Mouse (Mus musculus): ENCODE measurements around the gene Synj1.

Synj1 gene

DNA sequence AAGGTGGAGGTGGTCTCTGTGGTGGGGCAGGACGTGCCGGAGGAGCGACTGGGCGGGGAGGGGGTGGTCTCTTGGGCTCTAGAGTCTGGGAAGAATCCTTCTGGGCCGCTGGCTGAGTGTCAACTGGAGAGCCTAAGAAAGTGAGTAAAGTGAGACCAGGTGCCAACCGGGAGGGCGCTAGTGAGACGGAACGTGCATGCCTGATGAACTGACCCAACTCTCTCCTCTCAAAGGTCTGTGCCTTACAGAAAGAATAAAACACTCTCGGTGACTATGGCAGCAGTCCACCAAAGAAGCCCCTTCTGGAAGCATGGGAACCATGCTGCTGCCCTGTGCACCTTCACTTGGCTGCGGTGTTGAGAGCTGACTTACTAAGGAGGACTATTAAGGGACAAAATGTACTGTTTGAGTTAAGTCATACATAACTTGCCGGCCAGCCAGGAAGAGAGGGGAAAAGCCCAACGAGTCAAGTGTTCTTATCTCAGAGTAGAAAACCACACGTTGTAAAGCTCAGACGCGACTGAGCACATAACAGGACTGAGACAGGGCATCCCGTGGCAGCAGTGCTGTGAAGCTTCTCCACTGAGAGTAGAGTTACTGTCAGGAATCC lies 60.6 kb downstream of the Synj1 start:
- DNase-seq (ENCODE audit: low spot score in 2 of 2) = no peak

DNA sequence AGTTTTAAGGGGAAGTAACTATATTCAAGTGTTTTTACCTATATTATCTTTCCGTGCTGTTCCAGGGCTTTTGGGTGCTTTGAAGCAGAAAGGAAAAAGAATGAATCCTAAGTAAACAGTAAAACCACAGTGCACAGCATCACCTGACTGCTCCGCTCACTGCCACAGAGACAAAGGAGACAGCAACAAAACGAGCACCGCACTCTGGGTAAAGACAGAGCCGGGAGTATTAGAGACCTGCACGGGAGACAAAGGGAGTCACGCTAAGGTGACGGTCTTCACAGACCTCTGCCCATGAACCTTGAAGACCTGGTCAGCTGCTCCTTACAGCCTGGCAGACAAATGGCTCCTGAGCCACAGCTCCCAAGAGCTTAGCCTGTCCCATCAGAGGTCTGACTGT lies 64.1 kb downstream of the Synj1 start:
- DNase-seq (ENCODE audit: low spot score in 2 of 2) = no peak

DNA sequence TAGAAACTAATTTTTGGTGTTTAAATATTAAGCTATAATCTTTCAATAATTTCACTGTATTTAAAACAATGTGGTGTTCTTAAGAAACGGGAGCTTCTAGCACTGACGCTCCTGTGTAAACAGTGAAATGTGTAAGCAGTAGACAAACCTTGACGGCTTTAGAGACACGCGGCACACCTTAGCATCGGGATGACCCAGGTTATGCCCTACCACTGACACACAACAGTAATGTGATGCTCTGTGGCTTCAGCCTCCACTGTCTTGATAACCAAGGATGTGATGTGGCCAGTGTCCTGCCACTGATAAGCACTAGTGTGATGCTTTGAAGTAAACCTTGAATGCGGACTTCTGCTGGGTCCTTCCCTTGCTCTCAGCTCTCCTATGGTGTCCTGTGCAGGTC lies 69.9 kb downstream of the Synj1 start:
- DNase-seq (ENCODE audit: low spot score in 2 of 2) = no peak

DNA sequence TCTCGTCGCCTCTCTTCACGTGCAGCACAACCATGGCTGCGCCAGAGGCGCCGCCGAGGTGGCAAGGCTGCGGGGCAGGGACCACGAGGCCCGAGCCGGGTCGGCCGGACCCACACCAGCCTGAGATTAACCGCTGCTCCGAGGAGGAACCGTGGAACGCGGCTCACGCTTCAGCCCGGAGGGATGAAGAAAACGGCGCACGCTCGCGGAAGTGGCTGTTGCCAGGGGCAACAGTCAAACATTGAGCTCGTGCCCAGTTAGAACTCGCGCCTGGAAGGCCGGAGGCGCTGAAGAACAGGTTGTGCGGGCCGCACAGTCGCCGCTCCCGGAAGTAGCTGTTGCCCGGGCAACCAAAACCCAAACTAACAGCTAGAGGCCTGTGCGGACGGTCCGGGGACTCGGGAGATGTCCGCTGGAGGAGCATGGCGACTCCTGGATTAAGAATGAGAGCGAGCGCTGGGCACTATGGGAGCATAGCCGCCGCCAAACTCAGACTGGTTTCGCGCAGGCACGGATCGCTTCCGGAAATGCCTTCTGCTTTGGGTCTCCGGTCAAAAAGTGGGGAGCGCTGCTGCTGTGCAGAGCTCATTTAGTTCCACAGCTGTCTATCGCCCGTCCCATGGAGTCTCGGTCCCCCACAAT lies 76.3 kb downstream of the Synj1 start, which contains the start of gene Cfap298:
Gene Cfap298 (minus strand): TSS at position 428 of the 642 bp plus-strand sequence.
- peak; percentile 92 for DNase-seq (ENCODE audit: low spot score in 2 of 2)

DNA sequence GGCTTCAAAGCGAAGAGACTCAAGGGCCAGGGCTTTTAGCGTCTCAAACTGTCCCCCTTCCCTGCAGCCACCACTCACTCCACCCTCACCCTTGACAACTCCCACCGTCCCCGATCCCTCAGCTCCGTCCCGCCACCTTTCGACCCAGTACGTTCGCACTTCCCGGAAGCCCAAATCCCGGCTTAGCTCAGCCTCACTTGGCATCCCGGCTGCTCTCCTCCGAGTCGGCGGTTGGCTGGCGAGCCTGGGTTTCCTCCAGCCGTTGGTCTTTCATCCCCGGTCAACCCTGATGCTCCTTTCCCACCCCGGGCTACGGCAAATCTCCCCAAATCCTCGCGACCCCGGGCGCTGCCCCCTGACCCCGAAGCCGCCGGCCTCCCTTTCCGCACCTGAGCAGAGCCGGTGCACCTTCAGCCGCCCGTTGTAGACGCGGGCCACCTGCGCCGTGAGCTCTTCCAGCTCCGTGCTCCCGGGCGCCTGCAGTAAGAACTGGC lies 76.9 kb downstream of the Synj1 start:
- peak in 1 of 2 experiments; percentile 70 for DNase-seq (ENCODE audit: low spot score in 2 of 2)

DNA sequence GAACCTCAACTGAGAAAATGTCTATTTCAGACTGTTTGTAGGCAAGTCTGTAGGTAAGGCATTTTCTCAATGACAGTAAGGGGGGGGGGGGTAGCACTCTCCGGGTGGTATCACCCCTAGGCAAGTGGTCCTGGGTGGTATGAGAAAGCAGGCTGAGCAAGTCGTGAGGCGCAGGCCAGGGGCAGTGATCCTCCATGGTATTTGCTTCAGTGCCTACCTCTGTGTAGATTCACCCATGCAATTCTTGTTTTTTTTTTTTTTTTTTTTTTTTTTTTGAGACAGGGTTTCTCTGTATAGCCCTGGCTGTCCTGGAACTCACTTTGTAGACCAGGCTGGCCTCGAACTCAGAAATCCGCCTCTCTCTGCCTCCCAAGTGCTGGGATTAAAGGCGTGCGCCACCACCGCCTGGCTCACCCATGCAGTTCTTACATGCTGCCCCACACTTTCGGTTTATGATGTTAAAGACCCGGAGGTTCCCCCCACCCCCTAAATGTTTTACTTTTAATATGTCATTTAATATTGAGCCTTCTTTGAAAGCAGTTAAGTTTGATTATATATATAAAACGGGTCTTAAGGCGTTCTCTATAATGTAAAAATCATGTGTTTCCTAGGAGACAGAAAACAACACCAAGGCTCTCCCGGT lies 77.5 kb downstream of the Synj1 start:
- no peak for DNase-seq (ENCODE audit: low spot score in 2 of 2)

DNA sequence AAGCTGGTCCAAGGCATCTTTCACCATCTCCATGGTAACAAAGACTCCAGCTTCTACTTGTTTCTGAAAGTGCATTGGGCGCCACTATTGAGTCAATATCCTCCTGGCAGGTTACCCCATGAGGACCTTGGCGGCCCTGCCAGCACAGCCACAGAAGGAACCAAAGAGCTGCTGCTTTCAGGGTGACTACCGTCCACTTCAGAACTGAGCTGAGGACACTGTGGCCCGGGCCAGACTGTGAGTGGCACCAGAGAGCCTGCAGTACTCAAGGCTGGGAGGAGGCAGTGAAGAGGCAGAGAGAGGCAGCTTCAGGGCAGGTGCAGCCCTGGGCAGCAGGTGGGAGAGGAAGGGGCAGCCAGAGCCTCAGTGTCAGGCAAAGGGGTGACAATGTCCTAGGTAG lies 83.7 kb downstream of the Synj1 start:
- DNase-seq (ENCODE audit: low spot score in 2 of 2) = no peak

DNA sequence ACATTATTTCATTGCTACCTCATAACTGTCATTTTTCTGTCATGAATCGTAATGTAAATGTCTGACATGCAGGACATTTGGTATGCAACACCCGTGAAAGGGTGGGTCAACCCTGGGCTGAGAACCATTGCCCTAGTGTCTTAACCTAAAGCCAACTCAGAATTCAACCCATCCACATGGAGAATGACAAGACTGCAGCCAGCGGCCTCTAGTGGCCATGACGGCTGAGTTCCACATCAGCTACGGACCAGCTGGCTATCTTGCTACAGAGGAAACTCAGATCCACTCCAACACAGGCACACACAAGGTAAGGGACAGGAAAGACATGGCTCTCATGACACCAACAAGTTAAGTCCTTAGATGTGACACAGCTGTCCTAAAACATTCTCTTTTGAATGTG lies 85.6 kb downstream of the Synj1 start:
- peak; percentile 42 to 75 for DNase-seq (ENCODE audit: low spot score in 2 of 2)

DNA sequence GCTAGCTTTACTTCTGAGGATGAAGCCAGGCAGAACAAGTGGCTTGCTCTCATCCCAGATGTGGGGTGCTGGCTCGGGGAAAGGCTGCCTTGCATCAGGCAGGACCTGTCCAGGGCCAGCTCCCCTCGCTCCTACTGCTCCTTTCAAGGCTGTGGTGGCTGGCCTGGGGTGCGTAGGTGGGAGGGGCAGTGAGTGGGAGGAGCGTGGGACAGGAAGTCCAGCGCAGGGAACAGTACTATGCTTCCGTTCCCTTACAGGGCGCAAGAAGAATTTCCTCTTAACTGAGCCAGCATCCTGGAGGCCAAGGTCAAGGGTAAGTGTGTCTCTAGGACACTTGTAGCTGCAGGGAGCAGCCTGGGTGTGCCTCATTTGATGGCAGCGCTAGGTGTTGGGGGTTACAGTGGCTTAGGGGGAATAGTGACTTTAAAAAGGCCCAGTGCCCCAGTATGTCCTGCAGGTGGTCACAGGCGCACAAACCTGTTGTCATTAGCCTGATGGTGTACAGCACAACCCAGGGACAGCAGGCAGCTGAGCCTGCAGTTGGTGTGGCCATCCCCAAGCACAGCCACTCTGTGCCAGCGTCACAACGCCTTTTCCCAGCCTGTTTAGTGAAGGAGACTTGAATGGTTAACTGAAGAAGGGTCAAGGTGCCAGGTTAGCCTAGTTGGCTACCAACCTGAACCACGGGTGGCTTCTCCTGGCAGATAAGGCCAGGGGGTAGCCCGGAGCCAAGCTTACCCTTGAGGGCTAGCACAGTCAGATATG lies 86.3 kb downstream of the Synj1 start:
- no peak for DNase-seq (ENCODE audit: low spot score in 2 of 2)

DNA sequence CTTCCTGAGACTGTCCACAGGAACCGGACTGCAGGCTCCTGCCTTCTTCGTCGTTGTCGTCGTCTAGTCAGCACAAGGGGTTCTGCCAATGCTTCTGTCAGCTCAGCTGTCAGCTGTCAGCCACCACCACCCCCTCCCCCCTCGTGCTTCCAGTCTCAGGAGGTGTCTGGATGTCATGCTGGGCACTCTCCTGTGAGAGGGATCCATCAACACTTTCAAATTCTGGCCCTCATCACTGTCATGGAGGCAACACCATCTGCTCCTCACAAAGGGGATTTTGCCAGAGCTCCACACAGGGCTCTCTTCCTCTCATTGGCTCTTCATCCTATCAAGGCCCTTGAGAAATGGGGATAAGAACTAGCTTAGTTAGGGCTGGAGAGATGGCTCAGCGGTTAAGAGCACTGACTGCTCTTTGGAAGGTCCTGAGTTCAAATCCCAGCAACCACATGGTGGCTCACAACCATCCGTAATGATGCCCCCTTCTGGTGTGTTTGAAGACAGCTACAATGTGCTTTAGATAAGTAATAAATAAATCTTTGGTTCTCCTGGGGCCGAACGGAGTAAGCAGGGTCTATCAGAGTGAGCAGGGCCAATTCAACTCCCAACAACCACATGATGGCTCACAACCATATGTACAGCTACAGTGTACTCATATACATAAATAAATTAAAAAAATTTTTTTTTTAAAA lies 89.5 kb downstream of the Synj1 start:
- no peak for DNase-seq (ENCODE audit: low spot score in 2 of 2)

DNA sequence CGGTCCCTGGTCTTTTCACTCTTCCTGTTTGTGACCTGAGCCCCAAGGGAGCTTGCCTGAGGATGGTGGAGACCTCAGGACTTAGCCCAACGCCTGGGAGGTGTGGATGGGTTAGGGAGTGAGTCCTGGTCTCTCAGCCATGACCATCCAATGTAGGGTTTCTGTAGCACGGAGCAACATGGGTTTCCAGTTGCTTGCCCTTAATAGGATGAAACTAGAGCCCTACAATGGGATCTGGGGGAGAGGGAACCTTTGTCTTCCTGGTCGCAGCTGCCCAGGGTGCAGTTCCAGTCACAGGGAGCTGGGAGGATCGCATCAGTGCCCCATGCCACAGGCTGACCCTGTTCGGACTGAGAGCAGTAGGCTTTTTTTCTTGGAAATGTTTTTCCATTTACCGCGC lies 94.0 kb downstream of the Synj1 start:
- DNase-seq (ENCODE audit: low spot score in 2 of 2) = no peak

DNA sequence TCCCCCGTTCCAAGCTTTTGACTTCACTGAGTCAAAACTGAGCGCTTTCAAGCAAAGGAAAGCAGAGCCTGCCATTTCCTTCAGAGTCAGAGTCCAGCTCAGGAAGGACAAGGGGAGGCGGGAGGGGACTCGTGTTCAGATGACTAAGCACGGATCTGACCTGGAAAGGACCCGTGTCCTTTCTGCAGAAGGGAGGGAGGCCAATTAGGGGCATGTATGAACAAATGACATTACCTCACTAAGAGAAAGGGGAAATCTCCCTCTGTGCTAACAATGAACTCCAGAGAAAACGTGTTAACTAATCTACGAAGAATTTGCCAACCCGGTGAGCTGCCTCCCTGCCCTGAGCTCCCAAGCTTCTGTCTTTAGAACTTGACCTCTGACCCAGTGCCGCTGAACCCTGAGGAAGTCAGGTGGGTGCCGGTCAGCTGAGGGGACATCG lies 95.0 kb downstream of the Synj1 start:
- DNase-seq (ENCODE audit: low spot score in 2 of 2) = no peak

DNA sequence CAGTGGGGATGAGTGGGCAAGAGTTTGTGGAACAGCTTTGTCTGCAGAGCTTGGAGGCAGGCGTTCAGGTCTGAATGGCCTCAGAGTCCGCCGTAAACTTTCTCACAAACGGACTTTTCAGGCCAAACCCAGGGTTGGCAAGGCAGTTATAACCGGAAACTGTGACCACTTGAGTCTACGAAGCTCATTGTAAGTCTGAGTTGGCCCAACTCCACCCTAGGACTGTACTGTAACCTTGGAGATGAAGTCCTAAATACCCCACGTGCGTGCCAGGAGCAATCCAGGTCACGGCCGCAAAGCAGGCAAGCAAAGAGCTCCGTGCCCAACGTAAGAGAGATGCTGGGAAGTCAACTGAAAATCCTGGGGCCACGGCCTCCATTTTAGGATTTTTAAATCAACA lies 99.3 kb downstream of the Synj1 start:
- no peak for DNase-seq (ENCODE audit: low spot score in 2 of 2)

DNA sequence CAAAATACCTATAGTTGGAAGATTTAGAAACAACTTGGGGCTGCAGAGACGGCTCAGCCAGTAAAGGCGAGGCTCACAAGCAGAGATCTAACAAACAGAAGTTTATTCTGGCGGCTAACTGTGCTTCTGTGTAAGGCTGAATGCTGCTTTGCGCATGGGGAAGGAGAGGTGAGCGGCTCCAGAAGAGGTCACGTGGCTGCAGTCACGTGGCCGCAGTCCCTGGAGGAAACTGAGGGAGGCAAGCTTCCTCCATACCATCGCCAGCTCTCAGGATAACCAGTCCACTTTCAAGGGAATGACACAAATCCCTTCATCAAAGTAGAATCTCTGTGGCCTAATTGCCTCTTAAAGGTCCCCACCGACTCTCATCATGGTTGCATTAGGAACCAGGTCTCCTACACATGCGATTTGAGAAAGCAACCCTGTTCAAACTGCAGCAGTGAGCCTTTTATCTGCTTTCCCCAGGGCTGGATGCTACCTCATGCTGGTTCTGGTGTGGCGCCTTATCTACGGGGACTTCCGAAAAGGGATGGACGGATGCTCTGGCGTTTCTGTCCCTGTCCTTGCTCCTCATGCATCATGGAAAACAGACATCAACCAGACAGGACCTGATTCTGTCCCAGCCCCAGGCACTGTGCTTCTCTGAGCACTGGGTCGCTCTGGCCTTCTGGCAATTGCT lies 100.1 kb downstream of the Synj1 start:
- no peak for DNase-seq (ENCODE audit: low spot score in 2 of 2)

DNA sequence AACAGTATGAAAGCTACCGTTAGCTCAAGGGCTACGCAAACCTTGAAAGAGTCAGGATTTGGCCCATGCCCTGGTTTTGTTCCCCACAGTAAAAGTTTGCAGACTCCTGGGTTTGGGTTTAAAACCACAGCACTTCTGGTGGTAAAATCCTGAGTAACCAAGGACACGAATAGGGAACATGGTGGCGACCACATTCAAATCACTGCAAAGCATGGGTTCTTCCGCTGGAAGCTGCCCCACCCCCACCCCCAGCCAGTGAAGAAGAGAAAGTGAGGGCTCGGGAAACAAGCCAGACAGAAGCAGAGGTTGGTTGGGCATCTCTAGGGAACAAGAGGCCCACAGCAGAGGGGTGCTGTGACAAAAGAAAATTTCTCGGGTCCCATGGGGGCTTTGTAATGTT lies 103.9 kb downstream of the Synj1 start:
- DNase-seq (ENCODE audit: low spot score in 2 of 2) = no peak

DNA sequence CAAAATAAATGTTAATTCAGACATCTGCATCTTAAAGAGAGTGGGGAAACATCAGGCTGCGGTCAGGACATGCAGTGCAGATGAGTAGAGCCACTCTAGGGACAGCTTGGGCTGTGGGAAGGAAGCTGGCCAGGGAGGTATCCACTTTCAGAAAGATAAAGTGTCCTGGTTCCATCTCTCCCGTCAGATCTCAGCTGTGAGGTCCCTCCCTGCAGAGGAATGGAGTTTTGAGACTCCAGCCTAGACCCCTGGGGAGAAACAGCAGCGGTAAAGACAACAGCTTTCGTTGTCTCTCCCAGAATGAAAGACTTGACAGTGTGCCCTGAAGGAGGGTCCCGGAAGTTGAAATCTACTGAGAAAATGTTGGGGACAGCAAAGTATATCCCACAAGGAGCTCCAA lies 107.8 kb downstream of the Synj1 start:
- no peak for DNase-seq (ENCODE audit: low spot score in 2 of 2)

DNA sequence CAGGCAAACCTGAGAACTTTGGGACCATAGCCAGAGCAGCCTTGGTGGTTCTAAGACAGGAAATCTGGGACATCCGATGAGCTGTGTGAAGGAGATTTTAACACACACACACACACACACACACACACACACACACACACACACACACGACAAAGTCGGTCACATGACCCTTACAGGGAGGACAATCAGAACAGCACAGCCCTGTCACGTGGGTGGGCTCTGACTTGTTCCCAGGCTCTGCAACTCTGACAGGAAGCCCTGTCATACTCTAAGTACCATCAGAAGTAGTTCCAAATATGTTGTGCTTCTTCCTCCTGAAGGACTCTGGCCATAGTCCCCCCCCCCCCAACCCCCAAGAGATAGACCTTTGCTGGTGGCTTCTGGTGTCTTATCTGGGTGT lies 109.7 kb downstream of the Synj1 start:
- no peak for DNase-seq (ENCODE audit: low spot score in 2 of 2)

DNA sequence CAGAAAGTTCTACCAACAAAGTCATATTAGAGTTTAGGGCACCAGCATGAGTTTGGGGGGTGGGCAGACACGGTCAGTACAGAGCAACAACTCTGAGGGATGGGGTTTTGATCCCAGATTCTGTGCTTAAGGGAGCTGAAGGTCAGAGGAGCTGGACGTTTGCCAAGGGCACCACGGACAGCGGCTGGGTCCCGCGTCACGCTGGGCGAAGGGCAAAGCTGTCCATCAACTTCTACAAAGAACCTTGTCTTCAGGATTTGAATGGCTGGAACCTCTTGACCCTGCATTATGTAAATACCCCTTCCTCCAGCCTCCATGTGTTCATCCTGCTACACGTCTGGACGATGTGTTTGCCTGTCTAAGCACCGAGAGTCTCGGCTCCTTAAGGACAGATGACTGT lies 111.6 kb downstream of the Synj1 start:
- no peak for DNase-seq (ENCODE audit: low spot score in 2 of 2)

DNA sequence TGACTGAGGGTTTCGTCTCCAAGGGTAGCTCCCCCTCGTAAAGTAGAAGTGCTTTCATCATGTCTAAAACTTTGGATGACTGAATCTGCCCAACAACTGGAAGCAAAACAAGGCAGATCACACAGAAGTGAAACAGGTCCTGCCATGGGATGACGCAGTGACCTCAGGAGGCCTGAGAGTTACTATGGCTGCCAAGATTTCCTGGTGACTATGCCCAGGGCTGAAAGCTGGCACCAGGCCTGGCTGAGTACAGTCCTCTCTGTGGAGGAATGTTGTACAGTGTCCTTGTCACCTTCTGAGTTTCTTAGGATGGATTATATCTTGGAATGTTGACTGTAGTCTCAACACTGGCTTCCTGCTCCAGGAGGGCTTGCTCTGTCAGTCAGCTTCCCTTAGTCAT lies 113.5 kb downstream of the Synj1 start:
- no peak for DNase-seq (ENCODE audit: low spot score in 2 of 2)

DNA sequence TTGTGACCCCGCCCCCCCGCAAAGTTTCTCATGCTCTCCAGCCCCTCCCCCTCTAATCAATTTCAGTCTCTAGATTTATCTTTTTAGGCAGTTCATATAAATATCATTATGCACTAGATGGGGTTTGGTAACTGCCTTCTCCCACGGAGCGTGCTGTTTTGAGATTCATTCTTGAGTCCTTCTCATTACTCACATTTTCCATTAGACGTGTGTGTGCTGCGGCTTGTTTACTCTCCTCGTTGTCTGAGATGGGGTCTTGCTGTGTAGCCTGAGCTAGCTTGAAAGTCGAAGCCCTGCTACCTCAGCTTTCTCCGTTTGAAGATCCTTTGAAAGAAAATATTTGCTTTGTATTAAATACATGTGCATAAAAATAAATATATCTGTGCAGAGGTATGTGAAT lies 117.3 kb downstream of the Synj1 start:
- DNase-seq (ENCODE audit: low spot score in 2 of 2) = no peak

DNA sequence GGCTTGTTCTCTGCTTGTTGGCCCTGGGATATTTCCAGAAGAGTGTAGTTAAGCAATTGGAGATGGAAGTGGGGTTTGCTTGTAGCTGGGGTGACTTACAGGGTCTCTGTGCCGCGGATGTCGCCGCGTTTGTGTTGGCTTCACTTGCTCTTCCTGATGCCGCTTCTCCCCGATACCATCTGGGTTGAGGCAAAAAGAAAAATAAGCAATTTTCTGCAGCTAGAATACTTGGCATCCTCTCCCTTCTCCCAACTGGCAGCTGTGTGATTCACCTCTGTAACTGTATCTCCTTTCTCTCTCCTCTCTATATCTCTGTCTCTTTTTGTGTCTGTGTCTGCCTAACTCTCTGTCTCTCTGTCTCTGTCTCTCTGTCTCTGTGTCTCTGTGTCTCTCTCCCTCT lies 118.1 kb downstream of the Synj1 start:
- DNase-seq (ENCODE audit: low spot score in 2 of 2) = no peak
